Mouse (Mus musculus): Measurements from ENCODE around the gene Igsf9.

GRCm38 (mm10) chr1:172481111-172481510, 477 bp upstream of the Igsf9 start:
- TF ChIP-seq CTCF (IDR thresholded peaks at IDR 0.05) (no peak), EP300 (IDR thresholded peaks at IDR 0.05) (no peak)
